Mouse (Mus musculus) kidney, adult 2 months (tissue): Measurements from ENCODE around the gene Dmrtb1. TPM values are rescaled to one million over a fixed set of nuclear protein-coding genes. Genes with fewer than 3 reads are reported as not detected.
A peak's percentile ranks its signal among the peaks of the same experiment; 100 is the strongest.

Experiments
- DNase-seq: peaks from one replicate; pipeline ENCODE4 v3.0.0; 2021
- H3K27ac ChIP-seq: fragments of 200-500 bp; 2 replicates; pipeline ENCODE4 v1.5.1; 2012; ENCODE audit warnings: low read depth, low read length, control low read depth, inconsistent platforms; ENCODE audit not compliant: insufficient read depth
- H3K27me3 ChIP-seq: fragments of 200-500 bp; replicated peaks from 2 replicates; pipeline ENCODE4 v1.6.1; 2012; ENCODE audit warnings: mild to moderate bottlenecking, moderate library complexity, low read length, inconsistent platforms; ENCODE audit not compliant: control insufficient read depth, insufficient read depth
- H3K36me3 ChIP-seq: fragments of 200-500 bp; 2 replicates; pipeline ENCODE4 v1.6.1; 2012; ENCODE audit warnings: mild to moderate bottlenecking, moderate library complexity, low read length, inconsistent platforms; ENCODE audit not compliant: control insufficient read depth, insufficient read depth
- H3K4me1 ChIP-seq: fragments of 200-500 bp; 2 replicates; pipeline ENCODE4 v1.6.1; 2011; ENCODE audit warnings: low read length; ENCODE audit not compliant: control insufficient read depth, insufficient read depth
- H3K4me3 ChIP-seq: fragments of 200-500 bp; 2 replicates; pipeline ENCODE4 v1.5.1; 2011; ENCODE audit warnings: mild to moderate bottlenecking, low read depth, low read length, control low read depth; ENCODE audit not compliant: insufficient read depth
- CTCF ChIP-seq: fragments of 200-500 bp; conservative IDR thresholded peaks from 2 replicates; pipeline ENCODE4 v1.5.1; 2011; ENCODE audit warnings: low read depth, mild to moderate bottlenecking, control low read depth, low read length, moderate library complexity, mixed read lengths; ENCODE audit not compliant: insufficient read depth, insufficient read length
- POLR2A ChIP-seq: fragments of 200-500 bp; IDR thresholded peaks from one replicate; pipeline ENCODE4 v1.6.1; 2011; ENCODE audit warnings: low read depth, low read length, control low read depth
- WGBS: fragments of 180-500 bp; shearing (Covaris S2); methylation state at CpG from one replicate; pipeline ENCODE4 v1.1.7; 2018; 5-methylcytosine and 5-hydroxymethylcytosine counted together
- polyA plus RNA-seq: library from polyadenylated mRNA; depleted of rRNA; stranded (reverse); fragments of >200 nt; gene quantifications from 2 replicates; pipeline ENCODE4 v1.2.3, GENCODE M21; 2012

The Dmrtb1 gene
- polyA plus RNA-seq, 1 experiment: 0.20 TPM

GRCm38 (mm10) chr4:107701679-107702078 lies 17.6 kb upstream of the Dmrtb1 start:
- H3K36me3 ChIP-seq: no peaks in the 10 kb centered on the region
- no peaks in the 10 kb centered on the region for H3K4me1 ChIP-seq
- TF ChIP-seq POLR2A (no peak), CTCF (no peak)
- H3K27ac ChIP-seq: no peak overlapping the region
- no peak overlapping the region for H3K4me3 ChIP-seq
- WGBS: 86% methylated on average over 11 of the region's 11 CpGs
- H3K27me3 ChIP-seq: no peaks in the 10 kb centered on the region
- no peak for DNase-seq

DNA sequence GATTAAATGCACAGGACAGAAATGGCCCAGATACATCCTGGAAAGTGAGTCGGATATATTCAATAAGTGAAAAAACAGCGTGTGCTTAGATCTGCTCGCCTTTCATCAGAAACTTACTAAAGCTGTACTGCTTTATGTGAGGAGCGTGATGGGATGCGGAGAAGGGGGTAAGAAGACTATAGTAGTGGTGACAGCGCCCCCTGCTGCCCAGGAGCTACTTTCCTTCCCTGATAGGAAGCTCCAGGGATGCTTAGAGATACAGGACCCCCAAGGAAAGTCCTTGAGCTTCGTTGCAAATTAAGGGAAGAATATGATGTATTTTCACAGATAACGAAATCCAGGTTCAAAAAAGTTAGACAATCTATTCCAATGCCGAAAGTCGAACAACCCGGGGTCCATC lies 17.1 kb upstream of the Dmrtb1 start:
- Histone ChIP-seq H3K4me3 (no peak overlapping the region), H3K27me3 (no peaks in the 10 kb centered on the region), H3K27ac (no peak overlapping the region), H3K36me3 (no peaks in the 10 kb centered on the region), H3K4me1 (no peaks in the 10 kb centered on the region)
- DNase-seq: peak; percentile 14
- TF ChIP-seq CTCF (peak; percentile 51), POLR2A (no peak)
- WGBS: 37% methylated on average over 11 of the region's 11 CpGs

DNA sequence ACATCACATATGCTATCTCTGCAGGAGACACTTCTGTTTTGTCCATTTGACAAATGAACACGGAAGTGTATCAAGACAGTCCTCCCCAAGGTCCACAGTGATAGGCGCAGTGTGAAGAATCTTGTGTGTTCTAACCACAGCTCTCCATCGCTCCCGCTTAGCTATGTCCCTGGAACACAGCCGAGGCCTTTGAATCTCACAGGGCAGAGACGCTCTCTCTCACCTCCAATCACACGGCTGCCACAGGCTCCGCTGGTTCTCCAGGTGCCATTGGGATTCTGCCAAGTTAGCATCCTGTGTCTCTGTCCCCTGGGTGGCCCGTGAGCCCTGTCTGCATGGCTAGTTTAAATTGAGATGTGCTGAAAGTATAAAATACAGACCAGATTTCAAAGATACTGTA lies 15.2 kb upstream of the Dmrtb1 start:
- no peak for DNase-seq
- no peaks in the 10 kb centered on the region for H3K4me1 ChIP-seq
- no peaks in the 10 kb centered on the region for H3K27me3 ChIP-seq
- no peak overlapping the region for H3K27ac ChIP-seq
- no peak for TF ChIP-seq CTCF
- H3K4me3 ChIP-seq: no peak overlapping the region
- 84% methylated on average over 9 of the region's 9 CpGs for WGBS
- no peaks in the 10 kb centered on the region for H3K36me3 ChIP-seq

- no peak overlapping the region for H3K4me3 ChIP-seq
- H3K4me1 ChIP-seq: no peaks in the 10 kb centered on the region
- H3K27ac ChIP-seq: no peak overlapping the region
- WGBS: 37% methylated on average over 5 of the region's 5 CpGs
- no peak for DNase-seq
- H3K27me3 ChIP-seq: no peaks in the 10 kb centered on the region
- no peak for TF ChIP-seq CTCF
- no peak for TF ChIP-seq POLR2A
- H3K36me3 ChIP-seq: no peaks in the 10 kb centered on the region
Measured at GRCm38 (mm10) chr4:107693816-107694215, 9.8 kb upstream of the Dmrtb1 start.

DNA sequence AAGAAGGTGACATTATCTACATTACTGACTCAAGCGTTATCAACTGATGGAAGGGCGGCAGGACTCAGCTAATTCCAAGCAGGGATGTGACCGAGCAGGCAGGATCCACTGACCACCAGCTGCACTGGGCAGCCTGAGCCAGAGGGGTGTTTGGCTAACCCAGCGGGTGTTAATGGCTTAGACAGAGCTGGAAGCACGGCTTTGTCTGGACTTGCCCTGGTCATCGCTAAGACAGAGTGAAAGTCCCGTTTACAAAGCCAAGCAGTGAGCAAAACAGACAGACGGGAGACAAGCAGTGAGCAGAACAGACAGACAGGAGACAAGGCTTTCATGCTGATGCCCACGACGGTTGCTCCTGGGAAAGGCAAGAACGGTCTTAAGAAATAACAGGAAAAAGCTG lies 4.2 kb upstream of the Dmrtb1 start:
- H3K27me3 ChIP-seq: no peaks in the 10 kb centered on the region
- H3K27ac ChIP-seq: no peak overlapping the region
- no peaks in the 10 kb centered on the region for H3K4me1 ChIP-seq
- DNase-seq: no peak
- 30% methylated on average over 11 of the region's 11 CpGs for WGBS
- H3K4me3 ChIP-seq: no peak overlapping the region
- TF ChIP-seq POLR2A: no peak
- TF ChIP-seq CTCF: no peak
- no peaks in the 10 kb centered on the region for H3K36me3 ChIP-seq

- WGBS: 27% methylated on average over 12 of the region's 12 CpGs
- no peaks in the 10 kb centered on the region for H3K4me1 ChIP-seq
- no peak for DNase-seq
- TF ChIP-seq POLR2A (no peak), CTCF (no peak)
- H3K36me3 ChIP-seq: no peaks in the 10 kb centered on the region
- no peak overlapping the region for H3K27ac ChIP-seq
- H3K27me3 ChIP-seq: no peaks in the 10 kb centered on the region
- H3K4me3 ChIP-seq: no peak overlapping the region
Measured at GRCm38 (mm10) chr4:107687127-107687526, 3.1 kb upstream of the Dmrtb1 start.

GRCm38 (mm10) chr4:107683006-107683756 lies 849 bp downstream of the Dmrtb1 start:
- WGBS: 91% methylated on average over 37 of the region's 37 CpGs
- no peaks in the 10 kb centered on the region for H3K27me3 ChIP-seq

More at GRCm38 (mm10) chr4:107683006-107683756, 849 bp downstream of the Dmrtb1 start:
- no peaks in the 10 kb centered on the region for H3K4me1 ChIP-seq
- TF ChIP-seq CTCF (no peak), POLR2A (no peak)
- no peaks in the 10 kb centered on the region for H3K36me3 ChIP-seq
- H3K4me3 ChIP-seq: no peak overlapping the region
- DNase-seq: no peak
- H3K27ac ChIP-seq: no peak overlapping the region
